ENCODE assay signal across 8 mouse cellular contexts in genomic region chr11:5057856-5058641, GRCm38 (mm10). TPM values are rescaled to one million over a fixed set of nuclear protein-coding genes. Genes with fewer than 3 reads are reported as not detected.
DNase-seq lines count a peak whose midpoint lies in the region; ATAC-seq and TF ChIP-seq lines count a peak whose summit lies in the region.

Gene Rasl10a (plus strand): TSS chr11:5058128.

- peak within 1 kb of the TSS; percentile 69 for H3K4me3 ChIP-seq in G1E (ENCODE audit: low read depth, low read length)
- peak within 1 kb of the TSS; percentile 45 for H3K4me3 ChIP-seq in forebrain, embryonic 15.5 days
- peak within 1 kb of the TSS; percentile 45 for H3K4me3 ChIP-seq in intestine, embryonic 14.5 days (ENCODE audit: low read depth, low read length)
- peak within 1 kb of the TSS; percentile 43 for H3K4me3 ChIP-seq in midbrain, embryonic 14.5 days (replicated peaks; ENCODE audit: low read depth, low read length)
- peak within 1 kb of the TSS; percentile 48 for H3K4me3 ChIP-seq in stomach, embryonic 16.5 days (replicated peaks; ENCODE audit: low read length)

- H3K4me2 ChIP-seq in forebrain, embryonic 15.5 days (replicated peaks) = peak within 1 kb of the TSS; percentile 72
- peak within 1 kb of the TSS; percentile 72 for H3K4me2 ChIP-seq in intestine, embryonic 14.5 days (ENCODE audit: low read length)
- H3K4me2 ChIP-seq in midbrain, embryonic 14.5 days (ENCODE audit: low read length) = peak within 1 kb of the TSS; percentile 83
- peak within 1 kb of the TSS; percentile 87 for H3K4me2 ChIP-seq in stomach, embryonic 16.5 days (ENCODE audit: low read depth, low read length)

- intact Hi-C loops in left cerebral cortex, postnatal 36 days (cut with DNase I) = no loop called here

- H3K9me3 ChIP-seq in G1E (replicated peaks) = peaks cover 25% of the 10 kb centered on the region
- no peaks in the 10 kb centered on the region for H3K9me3 ChIP-seq in forebrain, embryonic 15.5 days
- no peaks in the 10 kb centered on the region for H3K9me3 ChIP-seq in intestine, embryonic 14.5 days (ENCODE audit: control insufficient read depth, low read length)
- no peaks in the 10 kb centered on the region for H3K9me3 ChIP-seq in midbrain, embryonic 14.5 days (ENCODE audit: control insufficient read depth, low read length)
- H3K9me3 ChIP-seq in stomach, embryonic 16.5 days (replicated peaks; ENCODE audit: control insufficient read depth, low read length) = no peaks in the 10 kb centered on the region

- peak within 1 kb of the TSS; percentile 42 for H3K9ac ChIP-seq in forebrain, embryonic 15.5 days (replicated peaks)
- H3K9ac ChIP-seq in intestine, embryonic 14.5 days (ENCODE audit: low read length) = peak within 1 kb of the TSS; percentile 39
- H3K9ac ChIP-seq in midbrain, embryonic 14.5 days (replicated peaks; ENCODE audit: low read length) = peak within 1 kb of the TSS; percentile 50
- H3K9ac ChIP-seq in stomach, embryonic 16.5 days (ENCODE audit: low read length) = peak within 1 kb of the TSS; percentile 59

- H3K27me3 ChIP-seq in G1E (ENCODE audit: insufficient read depth, low read length) = peaks cover 45% of the 10 kb centered on the region
- peaks cover 73% of the 10 kb centered on the region for H3K27me3 ChIP-seq in forebrain, embryonic 15.5 days
- peaks cover 76% of the 10 kb centered on the region for H3K27me3 ChIP-seq in intestine, embryonic 14.5 days (replicated peaks; ENCODE audit: control insufficient read depth, insufficient read depth, low read length)
- H3K27me3 ChIP-seq in midbrain, embryonic 14.5 days (ENCODE audit: control insufficient read depth, insufficient read depth, low read length) = peaks cover 71% of the 10 kb centered on the region
- peaks cover 44% of the 10 kb centered on the region for H3K27me3 ChIP-seq in stomach, embryonic 16.5 days (ENCODE audit: control insufficient read depth, insufficient read depth, low read length)

- peaks cover 41% of the 10 kb centered on the region for H3K36me3 ChIP-seq in G1E (replicated peaks)
- H3K36me3 ChIP-seq in forebrain, embryonic 15.5 days = no peaks in the 10 kb centered on the region
- H3K36me3 ChIP-seq in intestine, embryonic 14.5 days (ENCODE audit: control insufficient read depth, insufficient read depth, low read length) = no peaks in the 10 kb centered on the region
- H3K36me3 ChIP-seq in midbrain, embryonic 14.5 days (ENCODE audit: control insufficient read depth, insufficient read depth, low read length) = 0 out of 2 replicates have a peak, but pooled peaks cover 5% of the 10 kb centered on the region
- no peaks in the 10 kb centered on the region for H3K36me3 ChIP-seq in stomach, embryonic 16.5 days (ENCODE audit: control insufficient read depth, insufficient read depth, low read length)

- no peak for ATAC-seq in G1E (ENCODE audit: extremely low read depth, insufficient number of reproducible peaks, low FRiP score, poor library complexity, severe bottlenecking)
- ATAC-seq in forebrain, embryonic 15.5 days (replicated peaks) = no peak
- no peak for ATAC-seq in intestine, embryonic 14.5 days (replicated peaks; ENCODE audit: low FRiP score, low TSS enrichment, low read depth)
- ATAC-seq in midbrain, embryonic 14.5 days (ENCODE audit: low FRiP score, low TSS enrichment) = no peak
- no peak for ATAC-seq in stomach, embryonic 16.5 days (ENCODE audit: insufficient read depth, low FRiP score)

- TF ChIP-seq CTCF in G1E (IDR thresholded peaks at IDR 0.05; ENCODE audit: low read depth, low read length) = no peak

- WGBS in forebrain, embryonic 15.5 days = 2% methylated on average over 74 of the region's 77 CpGs
- 2% methylated on average over 77 of the region's 77 CpGs for WGBS in intestine, embryonic 14.5 days
- 2% methylated on average over 68 of the region's 77 CpGs for WGBS in midbrain, embryonic 14.5 days
- 2% methylated on average over 76 of the region's 77 CpGs for WGBS in stomach, embryonic 16.5 days

- H3K27ac ChIP-seq in forebrain, embryonic 15.5 days (replicated peaks) = no peak within 1 kb of the TSS
- no peak within 1 kb of the TSS for H3K27ac ChIP-seq in intestine, embryonic 14.5 days (ENCODE audit: low read depth)
- no peak within 1 kb of the TSS for H3K27ac ChIP-seq in midbrain, embryonic 14.5 days (replicated peaks; ENCODE audit: low read depth, low read length)
- no peak within 1 kb of the TSS for H3K27ac ChIP-seq in stomach, embryonic 16.5 days (ENCODE audit: low read length)

- H3K4me1 ChIP-seq in G1E (ENCODE audit: insufficient read depth, low read depth, low read length) = peaks cover 61% of the 10 kb centered on the region
- H3K4me1 ChIP-seq in forebrain, embryonic 15.5 days = peaks cover 54% of the 10 kb centered on the region
- peaks cover 24% of the 10 kb centered on the region for H3K4me1 ChIP-seq in intestine, embryonic 14.5 days (replicated peaks; ENCODE audit: control insufficient read depth, insufficient read depth, low read length)
- H3K4me1 ChIP-seq in midbrain, embryonic 14.5 days (ENCODE audit: control insufficient read depth, insufficient read depth, low read length) = peaks cover 38% of the 10 kb centered on the region
- H3K4me1 ChIP-seq in stomach, embryonic 16.5 days (ENCODE audit: control insufficient read depth, insufficient read depth, low read length) = peaks cover 40% of the 10 kb centered on the region

- DNase-seq in B cell, adult 2 months = peak; percentile 78 to 79
- DNase-seq in G1E (ENCODE audit: low spot score) (no peak), adipocyte (ENCODE audit: low spot score) (no peak)
- DNase-seq in intestine, embryonic 14.5 days (ENCODE audit: low spot score) = peak; percentile 76
- peak; percentile 44 to 73 for DNase-seq in left cerebral cortex, postnatal 36 days (ENCODE audit: low spot score in 2 of 2)
- peak; percentile 55 for DNase-seq in midbrain, embryonic 14.5 days

RNA-seq across cellular contexts. Expression of gene Rasl10a, which starts in this region (rescaled TPM):
- not detected in 2 replicates for total RNA-seq in G1E (2014; fragmentation: Nextera tagmentation)
- 0.55 TPM in 1 of 2 replicates, not detected in the other for total RNA-seq in G1E (2017)
- 0.37 and 0.47 TPM in 2 replicates for polyA plus RNA-seq in G1E (2012)
- polyA plus RNA-seq in forebrain, embryonic 15.5 days (2015; fragmentation: Nextera tagmentation; extraction: Ambion mirVana) = 0.56 and 0.78 TPM in 2 replicates
- polyA plus RNA-seq in intestine, embryonic 14.5 days (2014; fragmentation: Nextera tagmentation; extraction: Ambion mirVana) = 1.1 and 1.9 TPM in 2 replicates
- 10 to 100 TPM; 72.2 to 77.6 TPM for total RNA-seq in left cerebral cortex, postnatal 36 days (2021)
- 0.33 and 1.3 TPM in 2 replicates for polyA plus RNA-seq in midbrain, embryonic 14.5 days (2014; fragmentation: Nextera tagmentation; extraction: Ambion mirVana)
- polyA plus RNA-seq in stomach, embryonic 16.5 days (2015; fragmentation: Nextera tagmentation; extraction: Ambion mirVana) = 0.49 and 1.8 TPM in 2 replicates

Comparison
In these comparisons a context has a peak if more than half of its experiments do, and no peak if none do; other contexts are left out.
1. RNA of gene Rasl10a (total RNA-seq): 72.2 to 77.6 TPM in left cerebral cortex, postnatal 36 days; 0.55 TPM in G1E; every median in the first group is over 10 times any median in the second.
2. DNase-seq: peak in B cell, adult 2 months (2 of 2), intestine, embryonic 14.5 days (single experiment), left cerebral cortex, postnatal 36 days (2 of 2) and midbrain, embryonic 14.5 days (single experiment); none in G1E (single experiment) and adipocyte (single experiment).
3. Peak in every context shown above with its lines, with median percentiles within 50 percentile points of each other: H3K4me3 ChIP-seq, H3K4me2 ChIP-seq and H3K9ac ChIP-seq.